ENCODE assay signal across 8 mouse cellular contexts in the genomic region with DNA sequence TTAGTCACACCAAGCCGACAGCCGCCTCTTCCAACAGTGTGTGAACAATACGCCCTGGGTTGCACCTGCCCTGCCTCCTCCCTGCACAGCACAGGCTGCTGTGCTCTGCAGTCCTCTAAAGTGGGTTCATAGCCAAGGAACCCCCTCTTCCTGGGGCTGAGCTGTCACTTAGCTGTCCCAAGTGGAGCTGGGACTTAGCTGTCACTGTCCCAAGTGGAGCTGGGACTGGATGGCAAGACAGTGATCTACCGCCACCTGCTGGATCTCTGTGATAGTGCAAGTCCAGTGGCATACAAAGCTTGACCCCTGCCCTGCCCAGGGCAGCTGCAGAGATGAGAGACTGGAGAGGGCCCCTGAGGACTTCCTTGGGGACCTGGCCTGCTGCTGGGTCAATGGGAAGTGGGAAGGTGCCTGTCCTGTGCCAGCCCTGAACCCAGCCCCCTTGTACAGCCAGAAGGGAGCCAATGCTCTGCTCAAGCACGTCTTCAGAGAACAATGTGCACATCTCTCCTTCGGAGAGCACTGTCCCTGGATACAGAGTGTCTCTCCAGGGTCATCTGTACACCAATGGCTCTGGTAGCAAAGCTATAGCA.
A peak's percentile ranks its signal among the peaks of the same experiment; 100 is the strongest.
DNase-seq lines count a peak whose midpoint lies in the region; ATAC-seq and TF ChIP-seq lines count a peak whose summit lies in the region.

No protein-coding gene starts in this region.

- no peak overlapping the region for H3K9ac ChIP-seq in kidney, embryonic 14.5 days (ENCODE audit: low read depth, low read length)
- H3K9ac ChIP-seq in lung, embryonic 14.5 days, result no peak overlapping the region

- DNase-seq in CD4-positive helper T cell, adult 2 months (ENCODE audit: low read depth, low spot score), result peak; percentile 49
- DNase-seq in adrenal gland, adult 8-10 months, result peak; percentile 49
- DNase-seq in embryo, embryonic 9.5 days (ENCODE audit: extremely low spot score), result peak; percentile 87
- peak; percentile 69 to 76 for DNase-seq in heart, adult 9 months (ENCODE audit: low spot score in 2 of 2)
- DNase-seq in lung, embryonic 14.5 days, result peak; percentile 93
- DNase-seq in thymus, postnatal 4 days, result peak; percentile 81

- no peak overlapping the region for H3K4me2 ChIP-seq in kidney, embryonic 14.5 days (replicated peaks; ENCODE audit: low read depth, low read length)
- H3K4me2 ChIP-seq in lung, embryonic 14.5 days, result no peak overlapping the region

- peaks cover 9% of the 10 kb centered on the region; the same call in 1 of the 2 replicates for H3K9me3 ChIP-seq in kidney, embryonic 14.5 days (ENCODE audit: control insufficient read depth, low read length)
- H3K9me3 ChIP-seq in lung, embryonic 14.5 days (ENCODE audit: low read depth, low read length), result peaks cover 8% of the 10 kb centered on the region; the same call in 1 of the 2 replicates

- H3K27me3 ChIP-seq in kidney, embryonic 14.5 days (ENCODE audit: control insufficient read depth, insufficient read depth, low read length), result no peaks in the 10 kb centered on the region
- no peaks in the 10 kb centered on the region for H3K27me3 ChIP-seq in lung, embryonic 14.5 days (ENCODE audit: insufficient read depth, low read length)

- ATAC-seq in kidney, embryonic 14.5 days (ENCODE audit: low FRiP score, low TSS enrichment), result peak; percentile 28
- ATAC-seq in lung, embryonic 14.5 days (ENCODE audit: insufficient read depth), result peak; percentile 76

- no peak overlapping the region for H3K4me3 ChIP-seq in kidney, embryonic 14.5 days (ENCODE audit: low read length)
- no peak overlapping the region for H3K4me3 ChIP-seq in lung, embryonic 14.5 days (ENCODE audit: low read depth, low read length)
- no peak overlapping the region for H3K4me3 ChIP-seq in olfactory bulb, adult 2 months (ENCODE audit: insufficient read depth, low read depth, low read length)

- TF ChIP-seq CTCF in lung, embryonic 14.5 days (IDR thresholded peaks at IDR 0.05; ENCODE audit: low read depth), result peak; percentile 99
- TF ChIP-seq CTCF in olfactory bulb, adult 2 months (IDR thresholded peaks at IDR 0.05; ENCODE audit: insufficient read depth, low read depth, low read length), result peak; percentile 97

- H3K36me3 ChIP-seq in kidney, embryonic 14.5 days (ENCODE audit: control insufficient read depth, insufficient read depth, low read length), result peaks cover 34% of the 10 kb centered on the region
- peaks cover 18% of the 10 kb centered on the region; the same call in 1 of the 2 replicates for H3K36me3 ChIP-seq in lung, embryonic 14.5 days (ENCODE audit: insufficient read depth)

- no peak for TF ChIP-seq POLR2A in olfactory bulb, adult 2 months (IDR thresholded peaks at IDR 0.05; ENCODE audit: insufficient read depth, low read depth, low read length)

- no peak overlapping the region for H3K27ac ChIP-seq in kidney, embryonic 14.5 days (ENCODE audit: low read depth, low read length)
- no peak overlapping the region for H3K27ac ChIP-seq in lung, embryonic 14.5 days (ENCODE audit: low read depth)
- H3K27ac ChIP-seq in olfactory bulb, adult 2 months (ENCODE audit: insufficient read depth, low read depth, low read length), result no peak overlapping the region

- 69% methylated on average over 6 of the region's 6 CpGs for WGBS in kidney, embryonic 14.5 days
- 62% methylated on average over 6 of the region's 6 CpGs for WGBS in lung, embryonic 14.5 days
- WGBS in olfactory bulb, adult 2 months, result 35% methylated on average over 6 of the region's 6 CpGs

- peaks cover 5% of the 10 kb centered on the region; the same call in 1 of the 2 replicates for H3K4me1 ChIP-seq in kidney, embryonic 14.5 days (ENCODE audit: control insufficient read depth, insufficient read depth, low read length)
- no peaks in the 10 kb centered on the region for H3K4me1 ChIP-seq in lung, embryonic 14.5 days (ENCODE audit: insufficient read depth)
- H3K4me1 ChIP-seq in olfactory bulb, adult 2 months (ENCODE audit: control insufficient read depth, insufficient read depth, low read length), result peaks cover 12% of the 10 kb centered on the region
